Mouse (Mus musculus): Measurements from ENCODE around the gene Slc25a23. TPM values are rescaled to one million over a fixed set of nuclear protein-coding genes. Genes with fewer than 3 reads are reported as not detected.

Slc25a23 gene
- total RNA-seq (2021), result 100 to 1,000 TPM; 325 to 326 TPM

- intact Hi-C loops (cut with DNase I), result no loop called here
- DNase-seq (ENCODE audit: extremely low spot score in 1 of 2, low spot score in 2 of 2), result peak; percentile 70 to 91
Measured at GRCm38 (mm10) chr17:57059486-57059977, at the start of gene Slc25a23. Gene Slc25a23 (minus strand): TSS chr17:57059863.

GRCm38 (mm10) chr17:57108666-57109171 lies 49.1 kb upstream of the Slc25a23 start:
- DNase-seq (ENCODE audit: extremely low spot score in 1 of 2, low spot score in 2 of 2), result no peak
- intact Hi-C loops (cut with DNase I), result no loop called here

GRCm38 (mm10) chr17:57108040-57108665 lies 48.5 kb upstream of the Slc25a23 start:
- DNase-seq (ENCODE audit: extremely low spot score in 1 of 2, low spot score in 2 of 2), result no peak
- intact Hi-C loops (cut with DNase I), result no loop called here

GRCm38 (mm10) chr17:57107064-57107463 lies 47.4 kb upstream of the Slc25a23 start:
- intact Hi-C loops (cut with DNase I), result no loop called here
- DNase-seq (ENCODE audit: extremely low spot score in 1 of 2, low spot score in 2 of 2), result no peak

- intact Hi-C loops (cut with DNase I), result no loop called here
- no peak for DNase-seq (ENCODE audit: extremely low spot score in 1 of 2, low spot score in 2 of 2)
Measured at GRCm38 (mm10) chr17:57106035-57106368, 46.3 kb upstream of the Slc25a23 start.

- DNase-seq (ENCODE audit: extremely low spot score in 1 of 2, low spot score in 2 of 2), result peak in 1 of 2 experiments; percentile 40
- intact Hi-C loops (cut with DNase I), result no loop called here
Measured at GRCm38 (mm10) chr17:57105181-57106034, 45.7 kb upstream of the Slc25a23 start, which contains the start of gene Tnfsf9. Gene Tnfsf9 (plus strand): TSS chr17:57105325.

GRCm38 (mm10) chr17:57104496-57104895 lies 44.8 kb upstream of the Slc25a23 start:
- intact Hi-C loops (cut with DNase I), result no loop called here
- DNase-seq (ENCODE audit: extremely low spot score in 1 of 2, low spot score in 2 of 2), result no peak

- intact Hi-C loops (cut with DNase I), result no loop called here
- DNase-seq (ENCODE audit: extremely low spot score in 1 of 2, low spot score in 2 of 2), result no peak
Measured at GRCm38 (mm10) chr17:57102276-57102675, 42.6 kb upstream of the Slc25a23 start.

- no peak for DNase-seq (ENCODE audit: extremely low spot score in 1 of 2, low spot score in 2 of 2)
- intact Hi-C loops (cut with DNase I), result no loop called here
Measured at GRCm38 (mm10) chr17:57099629-57100325, 40.1 kb upstream of the Slc25a23 start.

- intact Hi-C loops (cut with DNase I), result no loop called here
- no peak for DNase-seq (ENCODE audit: extremely low spot score in 1 of 2, low spot score in 2 of 2)
Measured at GRCm38 (mm10) chr17:57098321-57098720, 38.7 kb upstream of the Slc25a23 start.

- DNase-seq (ENCODE audit: extremely low spot score in 1 of 2, low spot score in 2 of 2), result peak; percentile 71 to 86
- intact Hi-C loops (cut with DNase I), result loop anchor here (1.0 to 2.0 kb wide), 2 partner anchors 71 to 238 kb away; no protein-coding TSS in a partner anchor
Measured at GRCm38 (mm10) chr17:57096623-57096920, 36.9 kb upstream of the Slc25a23 start.

- intact Hi-C loops (cut with DNase I), result loop anchor here (1.0 to 2.0 kb wide), 2 partner anchors 71 to 239 kb away; no protein-coding TSS in a partner anchor
- peak in 1 of 2 experiments; percentile 60 for DNase-seq (ENCODE audit: extremely low spot score in 1 of 2, low spot score in 2 of 2)
Measured at GRCm38 (mm10) chr17:57095855-57096622, 36.4 kb upstream of the Slc25a23 start.

GRCm38 (mm10) chr17:57094222-57094621 lies 34.6 kb upstream of the Slc25a23 start:
- intact Hi-C loops (cut with DNase I), result no loop called here
- DNase-seq (ENCODE audit: extremely low spot score in 1 of 2, low spot score in 2 of 2), result no peak

- intact Hi-C loops (cut with DNase I), result loop anchor here (10.0 kb wide), 1 partner anchor 282 kb away; no protein-coding TSS in a partner anchor
- DNase-seq (ENCODE audit: extremely low spot score in 1 of 2, low spot score in 2 of 2), result peak; percentile 83 to 89
Measured at GRCm38 (mm10) chr17:57087049-57087832, 27.6 kb upstream of the Slc25a23 start, which contains the start of gene Tubb4a. Gene Tubb4a (minus strand): TSS chr17:57087782.

GRCm38 (mm10) chr17:57085970-57086757 lies 26.5 kb upstream of the Slc25a23 start:
- DNase-seq (ENCODE audit: extremely low spot score in 1 of 2, low spot score in 2 of 2), result peak in 1 of 2 experiments; percentile 60
- intact Hi-C loops (cut with DNase I), result loop anchor here (10.0 kb wide), 1 partner anchor 281 kb away; no protein-coding TSS in a partner anchor

GRCm38 (mm10) chr17:57082481-57082880 lies 22.8 kb upstream of the Slc25a23 start:
- DNase-seq (ENCODE audit: extremely low spot score in 1 of 2, low spot score in 2 of 2), result no peak
- intact Hi-C loops (cut with DNase I), result loop anchor here (10.0 kb wide), 1 partner anchor 278 kb away; no protein-coding TSS in a partner anchor
